Mouse (Mus musculus) neural tube, embryonic 14.5 days (tissue): ENCODE measurements around the gene 2410137M14Rik. TPM values are rescaled to one million over a fixed set of nuclear protein-coding genes. Genes with fewer than 3 reads are reported as not detected.
"Not testable (repeated sequence)": the region's sequence is repeated elsewhere in the genome, so short reads cannot be mapped to it uniquely, and the experiment has no call there.

Source experiments
- ATAC-seq: fragments of 200-750 bp; cut with Nextera tagmentation; 2 replicates; pipeline ENCODE4 v1.8.0; 2017; ENCODE audit warnings: low read depth, mild to moderate bottlenecking, moderate TSS enrichment, moderate library complexity
- H3K27ac ChIP-seq: fragments of 300-500 bp; sonication (generic); 2 replicates; pipeline ENCODE4 v1.5.1; 2014; ENCODE audit warnings: low read depth, mild to moderate bottlenecking, control low read depth, low read length, moderate library complexity, mixed read lengths
- H3K27me3 ChIP-seq: fragments of 300-500 bp; sonication (generic); 2 replicates; pipeline ENCODE4 v1.6.1; 2014; ENCODE audit warnings: low read length; ENCODE audit not compliant: control insufficient read depth, insufficient read depth
- H3K36me3 ChIP-seq: fragments of 300-500 bp; sonication (generic); 2 replicates; pipeline ENCODE4 v1.6.1; 2014; ENCODE audit warnings: low read length, mixed read lengths; ENCODE audit not compliant: control insufficient read depth, insufficient read depth
- H3K4me1 ChIP-seq: fragments of 300-500 bp; sonication (generic); 2 replicates; pipeline ENCODE4 v1.6.1; 2014; ENCODE audit warnings: low read length; ENCODE audit not compliant: control insufficient read depth, insufficient read depth
- H3K4me2 ChIP-seq: fragments of 300-500 bp; sonication (generic); 2 replicates; pipeline ENCODE4 v1.6.1; 2014; ENCODE audit warnings: mild to moderate bottlenecking, low read depth, low read length, control low read depth
- H3K4me3 ChIP-seq: fragments of 300-500 bp; sonication (generic); 2 replicates; pipeline ENCODE4 v1.5.1; 2014; ENCODE audit warnings: low read depth, low read length, control low read depth, mixed read lengths
- H3K9ac ChIP-seq: fragments of 300-500 bp; sonication (generic); replicated peaks from 2 replicates; pipeline ENCODE4 v1.6.1; 2014; ENCODE audit warnings: low read depth, mild to moderate bottlenecking, control low read depth, low read length, mixed read lengths
- H3K9me3 ChIP-seq: fragments of 300-500 bp; sonication (generic); 2 replicates; pipeline ENCODE4 v1.6.1; 2016; ENCODE audit warnings: low read length; ENCODE audit not compliant: control insufficient read depth
- WGBS: fragments of 180-500 bp; shearing (Covaris S2); extraction: QIAGEN DNeasy Blood & Tissue Kit; methylation state at CpG from one replicate; pipeline ENCODE4 v1.1.7; 2014; 5-methylcytosine and 5-hydroxymethylcytosine counted together
- polyA plus RNA-seq: library from polyadenylated mRNA; unstranded; fragments of >200 nt; fragmentation: Nextera tagmentation; extraction: Ambion mirVana; gene quantifications from 2 replicates; pipeline ENCODE4 v1.2.1, GENCODE M21; 2014

Gene 2410137M14Rik
- 0.32 and 0.53 TPM in 2 replicates for polyA plus RNA-seq

DNA sequence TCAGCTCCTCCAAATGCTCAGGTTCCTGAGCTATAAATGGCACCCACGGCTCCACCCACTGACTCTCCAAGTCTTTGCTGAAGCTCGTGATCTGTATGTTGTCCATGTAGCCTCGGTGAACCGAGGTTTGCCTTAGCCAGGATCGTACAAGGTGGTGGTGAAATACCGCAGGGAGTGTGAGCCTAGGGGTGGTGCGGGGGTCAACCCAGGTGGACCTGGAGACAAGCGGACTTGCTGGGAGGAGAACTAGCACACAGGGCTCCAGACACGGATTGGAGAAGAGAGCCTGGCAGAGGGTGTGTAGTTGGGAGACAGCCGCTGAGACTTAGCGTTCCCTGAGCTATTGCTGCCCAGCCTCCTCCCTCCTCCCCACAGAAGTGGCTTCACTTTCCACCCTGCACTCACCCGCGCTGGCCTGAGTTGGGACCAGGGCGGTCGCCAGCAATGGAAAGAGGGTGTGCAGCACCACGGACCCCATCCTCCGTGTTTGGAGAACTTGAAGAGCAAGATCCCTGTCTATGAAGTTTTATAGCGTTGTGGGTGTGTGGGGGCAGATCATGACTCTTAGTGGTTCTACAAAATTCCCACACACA, at the start of gene 2410137M14Rik:
2410137M14Rik (minus strand) TSS at position 17 of the 593 bp plus-strand sequence.
- no peak within 1 kb of the TSS for H3K9ac ChIP-seq
- no peak within 1 kb of the TSS for H3K27ac ChIP-seq
- H3K9me3 ChIP-seq, result no peaks in the 10 kb centered on the region
- no peaks in the 10 kb centered on the region for H3K27me3 ChIP-seq
- H3K4me3 ChIP-seq, result no peak within 1 kb of the TSS
- 15% methylated on average over 18 of the region's 18 CpGs for WGBS
- H3K4me2 ChIP-seq, result no peak within 1 kb of the TSS
- H3K4me1 ChIP-seq, result no peaks in the 10 kb centered on the region
- ATAC-seq, result no peak
- no peaks in the 10 kb centered on the region for H3K36me3 ChIP-seq

DNA sequence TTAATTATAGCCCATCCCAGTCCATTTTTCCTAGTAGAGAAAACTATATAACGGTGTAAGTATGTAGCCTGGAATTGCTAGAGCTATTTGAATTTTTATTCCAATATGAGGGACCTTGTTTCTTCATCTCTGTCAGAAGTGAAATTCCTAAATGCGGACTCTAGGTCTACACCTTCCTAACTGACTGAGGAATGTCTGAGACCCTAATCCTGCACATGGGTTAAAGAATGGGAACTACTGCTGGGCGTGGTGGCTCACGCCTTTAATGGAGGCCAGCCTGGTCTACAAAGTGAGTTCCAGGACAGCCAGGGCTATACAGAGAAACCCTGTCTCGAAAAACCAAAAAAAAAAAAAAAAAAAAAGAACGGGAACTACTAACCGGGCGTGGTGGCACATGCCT, 48.1 kb upstream of the 2410137M14Rik start:
- Histone ChIP-seq H3K27ac (peak overlapping the region; percentile 97), H3K4me3 (peak overlapping the region; percentile 35), H3K4me1 (no peaks in the 10 kb centered on the region), H3K9ac (peak overlapping the region; percentile 55), H3K4me2 (peak overlapping the region; percentile 52), H3K36me3 (no peaks in the 10 kb centered on the region), H3K9me3 (no peaks in the 10 kb centered on the region), H3K27me3 (no peaks in the 10 kb centered on the region)
- ATAC-seq, result 0 out of 2 replicates have a peak, but pooled peaks have one; percentile 5
- WGBS, result 68% methylated on average over 8 of the region's 8 CpGs

- Histone ChIP-seq H3K27ac (peak overlapping the region; percentile 97), H3K9ac (peak overlapping the region; percentile 55), H3K4me3 (peak overlapping the region; percentile 35), H3K27me3 (no peaks in the 10 kb centered on the region), H3K4me2 (peak overlapping the region; percentile 52), H3K36me3 (no peaks in the 10 kb centered on the region), H3K4me1 (no peaks in the 10 kb centered on the region), H3K9me3 (no peaks in the 10 kb centered on the region)
- ATAC-seq, result peak; percentile 99
- 0% methylated on average over 14 of the region's 14 CpGs for whole genome bisulfite sequencing
Measured at GRCm38 (mm10) chr17:37028683-37029120, 47.7 kb upstream of the 2410137M14Rik start.

GRCm38 (mm10) chr17:37028212-37028611, 47.2 kb upstream of the 2410137M14Rik start:
- H3K9me3 ChIP-seq, result no peaks in the 10 kb centered on the region
- peak overlapping the region; percentile 97 for H3K27ac ChIP-seq
- H3K9ac ChIP-seq, result peak overlapping the region; percentile 55; the same call in 1 of the 2 replicates
- no peaks in the 10 kb centered on the region for H3K27me3 ChIP-seq
- H3K36me3 ChIP-seq, result no peaks in the 10 kb centered on the region
- ATAC-seq, result peak; percentile 50
- H3K4me2 ChIP-seq, result peak overlapping the region; percentile 52
- peak overlapping the region; percentile 35 for H3K4me3 ChIP-seq
- 6% methylated on average over 10 of the region's 10 CpGs for WGBS
- H3K4me1 ChIP-seq, result no peaks in the 10 kb centered on the region

DNA sequence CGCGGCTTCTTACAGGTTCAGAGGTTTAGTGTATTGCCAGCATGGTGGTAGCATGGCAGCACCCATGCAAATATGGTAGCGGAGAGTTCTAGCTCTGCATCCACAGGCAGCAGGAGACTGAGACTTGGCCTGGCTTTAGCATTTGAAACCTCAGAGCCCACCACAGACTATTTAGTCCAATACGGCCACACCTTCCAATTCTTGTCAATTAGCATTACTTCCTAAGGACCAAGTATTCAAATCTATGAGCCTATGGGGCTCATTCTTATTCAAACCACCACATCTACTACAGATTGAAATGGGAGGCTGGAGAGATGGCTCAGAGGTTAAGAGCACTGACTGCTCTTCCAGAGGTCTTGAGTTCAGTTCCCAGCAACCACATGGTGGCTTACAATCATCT, 46.4 kb upstream of the 2410137M14Rik start:
- Histone ChIP-seq H3K9me3 (no peaks in the 10 kb centered on the region), H3K27ac (peak overlapping the region; percentile 97; the same call in 1 of the 2 replicates), H3K4me1 (no peaks in the 10 kb centered on the region), H3K4me2 (no peak overlapping the region), H3K4me3 (no peak overlapping the region), H3K9ac (no peak overlapping the region), H3K36me3 (no peaks in the 10 kb centered on the region), H3K27me3 (no peaks in the 10 kb centered on the region)
- no peak for ATAC-seq
- 92% methylated on average over 4 of the region's 4 CpGs for WGBS

DNA sequence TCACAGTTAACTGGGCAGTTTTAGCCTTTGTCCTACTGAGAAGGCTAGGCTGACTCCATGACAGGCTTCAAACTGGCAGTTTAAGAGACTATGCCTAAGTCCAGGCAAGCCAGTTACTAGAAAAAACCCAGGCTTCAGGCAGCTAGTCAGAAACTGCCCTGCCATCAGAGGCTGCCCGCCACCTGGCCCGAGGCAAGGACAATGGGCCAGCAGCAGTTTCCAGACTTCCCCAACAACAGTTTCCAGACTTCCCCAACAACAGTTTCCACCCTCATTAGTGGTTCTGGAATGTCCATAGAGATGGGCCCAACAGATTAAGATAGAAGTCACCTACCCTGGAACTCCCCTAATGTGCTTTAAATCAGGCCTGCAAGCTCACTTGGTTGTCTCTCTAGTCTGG, 45.4 kb upstream of the 2410137M14Rik start:
- no peak overlapping the region for H3K4me3 ChIP-seq
- WGBS, result 55% methylated on average over 2 of the region's 2 CpGs
- H3K4me1 ChIP-seq, result no peaks in the 10 kb centered on the region
- no peaks in the 10 kb centered on the region for H3K36me3 ChIP-seq
- H3K4me2 ChIP-seq, result no peak overlapping the region
- no peak overlapping the region for H3K27ac ChIP-seq
- no peak overlapping the region for H3K9ac ChIP-seq
- H3K9me3 ChIP-seq, result no peaks in the 10 kb centered on the region
- no peaks in the 10 kb centered on the region for H3K27me3 ChIP-seq
- no peak for ATAC-seq

GRCm38 (mm10) chr17:37022628-37023576, 41.9 kb upstream of the 2410137M14Rik start, which contains the start of gene Mog:
Gene Mog, minus strand, starts transcription at chr17:37023398.
- ATAC-seq, result no peak
- Histone ChIP-seq H3K4me1 (no peaks in the 10 kb centered on the region), H3K27ac (no peak within 1 kb of the TSS), H3K4me3 (no peak within 1 kb of the TSS), H3K27me3 (no peaks in the 10 kb centered on the region), H3K9me3 (no peaks in the 10 kb centered on the region), H3K36me3 (no peaks in the 10 kb centered on the region), H3K9ac (no peak within 1 kb of the TSS), H3K4me2 (no peak within 1 kb of the TSS)
- 70% methylated on average over 9 of the region's 9 CpGs for WGBS

DNA sequence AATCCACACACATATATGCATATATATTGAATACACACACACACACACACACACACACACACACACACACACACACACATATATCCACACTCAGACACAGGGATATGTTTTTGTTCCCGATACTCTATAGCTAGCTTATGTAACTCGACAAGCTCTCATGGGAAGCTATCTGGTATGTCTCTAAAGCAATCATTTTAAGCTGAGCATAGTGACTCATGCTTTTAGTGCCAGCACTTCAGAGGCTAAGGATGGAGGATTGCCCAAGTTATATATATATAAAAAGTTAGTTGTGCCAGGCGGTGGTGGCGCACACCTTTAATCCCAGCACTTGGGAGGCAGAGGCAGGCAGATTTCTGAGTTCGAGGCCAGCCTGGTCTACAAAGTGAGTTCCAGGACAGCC, 38.2 kb upstream of the 2410137M14Rik start:
- H3K27ac ChIP-seq, ATAC-seq, H3K4me3 ChIP-seq, H3K4me2 ChIP-seq, H3K36me3 ChIP-seq, H3K9ac ChIP-seq, H3K27me3 ChIP-seq, H3K9me3 ChIP-seq, H3K4me1 ChIP-seq: not testable (repeated sequence)
- 93% methylated on average over 5 of the region's 5 CpGs for WGBS

DNA sequence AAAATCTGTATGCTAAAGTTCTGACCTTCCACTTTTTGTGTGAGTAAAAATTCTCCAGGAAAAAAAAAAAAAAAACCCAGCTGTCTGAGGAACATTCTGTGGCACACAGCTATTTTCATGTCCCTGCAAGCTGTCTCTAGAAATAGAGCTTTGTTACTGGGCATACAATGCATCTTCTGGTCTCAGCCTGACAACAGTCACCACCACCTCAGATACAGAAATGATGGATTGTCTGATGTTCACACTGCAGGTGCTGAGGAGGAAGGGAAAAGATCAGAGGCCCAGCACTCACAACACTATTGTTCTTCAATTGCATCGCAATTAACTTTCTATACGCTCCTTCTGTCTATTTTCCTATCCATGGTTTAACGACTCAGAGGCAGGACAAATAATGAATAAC, 37.3 kb upstream of the 2410137M14Rik start:
- Histone ChIP-seq H3K36me3 (no peaks in the 10 kb centered on the region), H3K9ac (no peak overlapping the region), H3K27ac (no peak overlapping the region), H3K4me1 (no peaks in the 10 kb centered on the region), H3K9me3 (no peaks in the 10 kb centered on the region), H3K4me2 (no peak overlapping the region), H3K27me3 (no peaks in the 10 kb centered on the region), H3K4me3 (no peak overlapping the region)
- no peak for ATAC-seq
- whole genome bisulfite sequencing, result 61% methylated on average over 3 of the region's 3 CpGs
